Mouse (Mus musculus): ENCODE results near the gene Atp10a. TPM values are rescaled to one million over a fixed set of nuclear protein-coding genes. Genes with fewer than 3 reads are reported as not detected.

Gene Atp10a
- polyA plus RNA-seq, 1 experiment = 1.5 TPM

DNA sequence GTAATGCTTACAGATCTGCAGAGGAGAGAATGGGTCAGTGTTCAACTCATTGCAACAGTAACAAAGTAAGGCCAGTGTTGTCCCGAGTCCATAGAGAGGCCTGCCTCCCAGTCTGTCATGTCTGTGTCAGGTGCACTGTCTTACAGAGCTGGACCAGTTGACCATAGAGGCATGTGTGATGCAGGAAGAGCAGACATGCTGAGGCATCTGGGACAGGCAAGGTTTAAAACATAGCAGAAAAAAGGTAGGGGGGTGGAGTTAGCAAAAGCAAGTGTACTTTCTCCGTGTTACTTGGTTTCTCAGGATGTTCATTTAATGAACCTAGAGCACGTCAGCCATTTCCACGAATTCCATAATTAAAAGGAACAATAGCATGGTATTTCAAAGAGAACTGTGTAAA is 15.5 kb upstream of the Atp10a start:
- WGBS = 80% methylated on average over 4 of the region's 4 CpGs
- TF ChIP-seq CTCF (conservative IDR thresholded peaks at IDR 0.05; ENCODE audit: insufficient read depth, insufficient read length, low read depth, low read length) (no peak), POLR2A (IDR thresholded peaks at IDR 0.05; ENCODE audit: low read depth, low read length) (no peak)
- no peaks in the 10 kb centered on the region for H3K4me1 ChIP-seq (ENCODE audit: control insufficient read depth, insufficient read depth, low read length)

DNA sequence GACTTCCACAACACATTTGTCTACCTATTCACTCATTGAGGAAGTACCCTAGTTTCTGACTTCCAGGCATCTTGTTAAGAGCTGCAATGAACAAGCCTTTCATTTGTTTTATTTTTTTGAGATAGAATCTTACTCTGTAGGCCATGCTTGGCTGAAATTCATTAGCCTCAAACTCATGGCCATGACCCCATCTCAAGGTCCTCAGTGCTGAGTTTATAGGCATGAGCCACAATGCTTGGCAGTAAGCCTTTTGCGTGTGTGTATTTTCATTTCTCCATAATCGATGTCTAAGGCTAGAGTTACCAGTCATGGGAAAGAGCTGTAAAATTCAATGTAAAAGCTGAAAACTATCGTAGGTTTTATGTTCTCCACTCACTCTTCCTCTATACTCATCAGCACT is 14.1 kb upstream of the Atp10a start:
- no peaks in the 10 kb centered on the region for H3K36me3 ChIP-seq (ENCODE audit: control insufficient read depth, insufficient read depth, low read length)
- DNase-seq = no peak
- no peak for TF ChIP-seq POLR2A (IDR thresholded peaks at IDR 0.05; ENCODE audit: low read depth, low read length)
- TF ChIP-seq CTCF (conservative IDR thresholded peaks at IDR 0.05; ENCODE audit: insufficient read depth, insufficient read length, low read depth, low read length) = no peak
- no peak overlapping the region for H3K4me3 ChIP-seq (ENCODE audit: insufficient read depth, low read depth, low read length)
- WGBS = 84% methylated on average over 3 of the region's 3 CpGs
- no peaks in the 10 kb centered on the region for H3K27me3 ChIP-seq (replicated peaks; ENCODE audit: control insufficient read depth, insufficient read depth, low read length)
- H3K4me1 ChIP-seq (ENCODE audit: control insufficient read depth, insufficient read depth, low read length) = no peaks in the 10 kb centered on the region
- no peak overlapping the region for H3K27ac ChIP-seq (ENCODE audit: insufficient read depth, low read depth, low read length)

More for the DNA sequence above, 15.5 kb upstream of the Atp10a start:
- no peak overlapping the region for H3K4me3 ChIP-seq (ENCODE audit: insufficient read depth, low read depth, low read length)
- no peaks in the 10 kb centered on the region for H3K36me3 ChIP-seq (ENCODE audit: control insufficient read depth, insufficient read depth, low read length)
- H3K27me3 ChIP-seq (replicated peaks; ENCODE audit: control insufficient read depth, insufficient read depth, low read length) = no peaks in the 10 kb centered on the region
- H3K27ac ChIP-seq (ENCODE audit: insufficient read depth, low read depth, low read length) = no peak overlapping the region
- DNase-seq = no peak

DNA sequence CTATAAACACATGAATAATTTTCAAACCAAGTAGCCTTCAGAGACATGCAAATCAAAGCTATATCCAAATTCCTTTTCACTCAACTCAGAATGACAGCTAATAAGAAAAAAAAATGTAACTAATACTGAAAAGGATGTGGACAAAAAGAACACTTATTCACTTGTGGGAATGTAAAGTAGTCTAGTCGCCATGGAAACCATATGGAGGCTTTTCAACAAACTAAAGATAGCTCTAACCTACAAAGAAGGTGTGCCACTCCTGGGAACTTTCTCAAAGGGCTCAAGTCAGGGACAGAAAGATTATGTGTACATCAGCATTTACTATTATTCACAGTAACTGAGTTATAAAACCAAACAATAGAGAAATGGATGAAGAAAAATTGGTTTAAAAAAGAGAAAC is 8.6 kb upstream of the Atp10a start:
- no peak for TF ChIP-seq CTCF (conservative IDR thresholded peaks at IDR 0.05; ENCODE audit: insufficient read depth, insufficient read length, low read depth, low read length)
- TF ChIP-seq POLR2A (IDR thresholded peaks at IDR 0.05; ENCODE audit: low read depth, low read length) = no peak
- H3K27ac ChIP-seq (ENCODE audit: insufficient read depth, low read depth, low read length) = no peak overlapping the region
- 69% methylated on average over 1 of the region's 1 CpGs for WGBS
- DNase-seq = no peak
- H3K27me3 ChIP-seq (replicated peaks; ENCODE audit: control insufficient read depth, insufficient read depth, low read length) = no peaks in the 10 kb centered on the region
- H3K36me3 ChIP-seq (ENCODE audit: control insufficient read depth, insufficient read depth, low read length) = no peaks in the 10 kb centered on the region
- no peaks in the 10 kb centered on the region for H3K4me1 ChIP-seq (ENCODE audit: control insufficient read depth, insufficient read depth, low read length)
- no peak overlapping the region for H3K4me3 ChIP-seq (ENCODE audit: insufficient read depth, low read depth, low read length)

DNA sequence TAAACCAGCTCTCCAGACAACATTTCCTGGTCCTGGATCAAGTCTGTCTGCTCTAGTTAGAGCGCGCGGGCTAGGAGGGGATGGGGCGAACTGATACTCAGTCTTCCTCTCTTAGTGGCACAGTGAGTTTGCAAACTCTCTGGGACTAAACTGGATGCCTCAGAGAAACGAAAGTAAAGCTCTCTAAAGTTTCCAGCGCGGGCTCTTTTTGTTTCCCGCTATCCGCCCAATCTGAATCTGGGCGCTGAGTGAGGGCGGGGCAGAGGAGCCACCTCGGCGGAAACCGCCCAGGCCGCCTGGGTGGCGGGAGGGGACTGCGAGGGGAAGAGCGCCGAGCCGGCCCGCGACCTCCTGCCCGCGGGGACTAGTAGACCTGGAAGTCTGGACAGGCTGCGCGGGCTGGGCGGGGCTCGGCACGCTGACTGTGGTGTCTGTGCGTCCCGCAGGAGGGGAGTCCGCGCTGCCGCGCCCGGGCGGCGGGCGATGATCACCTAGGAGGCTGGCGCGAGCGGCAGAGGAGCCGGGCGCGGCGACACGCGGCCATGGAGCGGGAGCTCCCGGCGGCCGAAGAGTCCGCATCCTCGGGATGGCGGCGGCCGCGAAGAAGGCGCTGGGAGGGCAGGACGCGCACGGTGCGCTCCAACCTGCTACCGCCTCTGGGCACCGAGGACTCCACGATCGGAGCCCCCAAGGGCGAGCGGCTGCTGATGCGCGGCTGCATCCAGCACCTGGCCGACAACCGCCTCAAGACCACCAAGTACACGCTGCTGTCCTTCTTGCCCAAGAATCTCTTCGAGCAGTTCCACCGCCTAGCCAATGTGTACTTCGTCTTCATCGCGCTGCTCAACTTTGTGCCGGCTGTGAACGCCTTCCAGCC is 2.2 kb downstream of the Atp10a start:
- H3K27ac ChIP-seq (ENCODE audit: insufficient read depth, low read depth, low read length) = peak overlapping the region; percentile 12; the same call in 1 of the 2 replicates
- no peaks in the 10 kb centered on the region for H3K36me3 ChIP-seq (ENCODE audit: control insufficient read depth, insufficient read depth, low read length)
- DNase-seq = peak; percentile 63
- H3K4me3 ChIP-seq (ENCODE audit: insufficient read depth, low read depth, low read length) = peak overlapping the region; percentile 80
- H3K27me3 ChIP-seq (replicated peaks; ENCODE audit: control insufficient read depth, insufficient read depth, low read length) = no peaks in the 10 kb centered on the region
- no peak for TF ChIP-seq POLR2A (IDR thresholded peaks at IDR 0.05; ENCODE audit: low read depth, low read length)
- TF ChIP-seq CTCF (conservative IDR thresholded peaks at IDR 0.05; ENCODE audit: insufficient read depth, insufficient read length, low read depth, low read length) = no peak
- no peaks in the 10 kb centered on the region for H3K4me1 ChIP-seq (ENCODE audit: control insufficient read depth, insufficient read depth, low read length)
- WGBS = under 1% methylated on average over 81 of the region's 81 CpGs

DNA sequence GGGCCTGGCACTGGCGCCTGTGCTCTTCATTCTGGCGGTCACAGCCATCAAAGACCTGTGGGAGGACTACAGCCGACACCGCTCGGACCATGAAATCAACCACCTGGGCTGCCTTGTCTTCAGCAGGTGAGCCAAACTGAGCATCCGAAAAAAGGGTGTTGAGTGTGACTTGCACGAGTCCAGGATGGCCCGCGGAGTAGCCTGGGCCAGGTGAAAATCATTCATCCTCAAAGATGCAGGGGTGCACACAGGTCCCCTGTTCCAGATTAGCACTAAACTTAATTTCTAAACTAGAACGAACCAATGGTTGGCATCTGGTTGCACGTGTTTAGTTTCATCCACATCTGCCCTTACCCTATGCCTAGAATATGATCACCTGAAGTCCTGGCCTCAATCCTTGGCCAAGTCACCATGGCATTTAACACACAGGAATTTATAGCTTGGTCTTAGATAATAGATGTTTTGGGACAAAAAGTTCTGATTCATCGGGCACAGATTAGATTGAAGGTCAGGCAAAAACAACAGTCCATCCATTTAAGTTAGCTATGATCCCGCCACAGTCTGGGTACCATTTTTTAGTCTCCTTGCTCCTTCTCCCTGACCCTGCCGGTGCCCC is 2.9 kb downstream of the Atp10a start:
- TF ChIP-seq CTCF (conservative IDR thresholded peaks at IDR 0.05; ENCODE audit: insufficient read depth, insufficient read length, low read depth, low read length) = no peak
- TF ChIP-seq POLR2A (IDR thresholded peaks at IDR 0.05; ENCODE audit: low read depth, low read length) = no peak
- 26% methylated on average over 14 of the region's 14 CpGs for WGBS
- no peak overlapping the region for H3K27ac ChIP-seq (ENCODE audit: insufficient read depth, low read depth, low read length)
- no peak for DNase-seq
- no peaks in the 10 kb centered on the region for H3K36me3 ChIP-seq (ENCODE audit: control insufficient read depth, insufficient read depth, low read length)
- no peaks in the 10 kb centered on the region for H3K4me1 ChIP-seq (ENCODE audit: control insufficient read depth, insufficient read depth, low read length)
- no peaks in the 10 kb centered on the region for H3K27me3 ChIP-seq (replicated peaks; ENCODE audit: control insufficient read depth, insufficient read depth, low read length)
- H3K4me3 ChIP-seq (ENCODE audit: insufficient read depth, low read depth, low read length) = peak overlapping the region; percentile 80

DNA sequence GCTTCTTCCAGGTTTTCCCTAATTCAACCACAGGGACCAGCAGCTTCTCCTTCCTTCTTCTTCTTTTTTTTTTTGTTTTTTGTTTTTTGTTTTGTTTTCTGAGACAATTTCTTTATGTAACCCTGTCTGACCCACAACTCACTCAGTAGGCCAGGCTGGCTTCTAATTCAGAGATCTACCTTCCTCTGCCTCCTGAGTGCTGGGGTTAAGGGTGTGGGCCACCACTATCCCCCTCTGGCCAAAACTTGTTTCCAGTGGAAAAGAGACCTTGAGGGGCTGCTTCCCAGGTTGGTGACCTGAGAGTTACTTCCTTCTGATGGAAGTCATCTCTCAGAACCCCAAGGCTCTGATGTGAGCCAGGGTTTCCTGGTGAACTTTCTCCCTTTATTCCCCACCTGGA is 4.1 kb downstream of the Atp10a start:
- no peaks in the 10 kb centered on the region for H3K27me3 ChIP-seq (replicated peaks; ENCODE audit: control insufficient read depth, insufficient read depth, low read length)
- H3K27ac ChIP-seq (ENCODE audit: insufficient read depth, low read depth, low read length) = no peak overlapping the region
- H3K4me1 ChIP-seq (ENCODE audit: control insufficient read depth, insufficient read depth, low read length) = no peaks in the 10 kb centered on the region
- TF ChIP-seq CTCF (conservative IDR thresholded peaks at IDR 0.05; ENCODE audit: insufficient read depth, insufficient read length, low read depth, low read length) (no peak), POLR2A (IDR thresholded peaks at IDR 0.05; ENCODE audit: low read depth, low read length) (no peak)
- DNase-seq = no peak
- no peak overlapping the region for H3K4me3 ChIP-seq (ENCODE audit: insufficient read depth, low read depth, low read length)
- no peaks in the 10 kb centered on the region for H3K36me3 ChIP-seq (ENCODE audit: control insufficient read depth, insufficient read depth, low read length)

DNA sequence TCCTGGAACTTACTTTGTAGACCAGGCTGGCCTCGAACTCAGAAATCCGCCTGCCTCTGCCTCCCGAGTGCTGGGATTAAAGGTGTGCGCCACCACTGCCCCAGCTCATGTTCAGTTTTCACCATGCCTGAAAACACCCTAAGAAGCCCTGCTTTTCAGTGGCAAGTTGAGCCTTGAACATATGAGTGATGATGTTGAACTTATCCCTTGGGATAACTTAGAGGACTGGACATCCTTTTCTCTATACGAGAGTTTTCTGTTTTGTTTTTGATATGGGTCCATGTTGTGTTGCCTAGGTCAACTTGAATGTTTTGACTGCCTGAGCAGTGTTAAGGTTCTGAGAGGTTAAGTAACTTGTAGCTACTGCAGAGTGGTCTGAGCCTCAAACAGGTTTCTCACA is 4.7 kb downstream of the Atp10a start:
- TF ChIP-seq POLR2A (IDR thresholded peaks at IDR 0.05; ENCODE audit: low read depth, low read length) (no peak), CTCF (conservative IDR thresholded peaks at IDR 0.05; ENCODE audit: insufficient read depth, insufficient read length, low read depth, low read length) (no peak)
- Histone ChIP-seq H3K27ac (ENCODE audit: insufficient read depth, low read depth, low read length) (no peak overlapping the region), H3K27me3 (replicated peaks; ENCODE audit: control insufficient read depth, insufficient read depth, low read length) (no peaks in the 10 kb centered on the region), H3K36me3 (ENCODE audit: control insufficient read depth, insufficient read depth, low read length) (no peaks in the 10 kb centered on the region), H3K4me1 (ENCODE audit: control insufficient read depth, insufficient read depth, low read length) (no peaks in the 10 kb centered on the region), H3K4me3 (ENCODE audit: insufficient read depth, low read depth, low read length) (no peak overlapping the region)
- no peak for DNase-seq
- WGBS = 97% methylated on average over 5 of the region's 5 CpGs
